Mouse (Mus musculus) forebrain, embryonic 14.5 days (tissue): ENCODE results near the gene Osbpl6. TPM values are rescaled to one million over a fixed set of nuclear protein-coding genes. Genes with fewer than 3 reads are reported as not detected.

Source experiments
- ATAC-seq: fragments of 200-750 bp; cut with Nextera tagmentation; 2 replicates; pipeline ENCODE4 v1.8.0; 2017; ENCODE audit warnings: mild to moderate bottlenecking, moderate library complexity
- DNase-seq: peaks from one replicate; pipeline ENCODE4 v3.0.0-alpha.2; 2015; ENCODE audit warnings: low spot score
- H3K27ac ChIP-seq: fragments of 300-500 bp; sonication (generic); 2 replicates; pipeline ENCODE4 v1.5.1; 2014; ENCODE audit warnings: low read depth, mild to moderate bottlenecking, control low read depth, low read length, moderate library complexity
- H3K27me3 ChIP-seq: fragments of 300-500 bp; sonication (generic); replicated peaks from 2 replicates; pipeline ENCODE4 v1.6.1; 2014; ENCODE audit warnings: low read length, control low read depth, mixed read lengths; ENCODE audit not compliant: control insufficient read depth, insufficient read depth
- H3K36me3 ChIP-seq: fragments of 300-500 bp; sonication (generic); 2 replicates; pipeline ENCODE4 v1.6.1; 2014; ENCODE audit warnings: low read length, control low read depth; ENCODE audit not compliant: control insufficient read depth, insufficient read depth
- H3K4me1 ChIP-seq: fragments of 300-500 bp; sonication (generic); 2 replicates; pipeline ENCODE4 v1.6.1; 2014; ENCODE audit warnings: antibody characterized with exemption, low read length, control low read depth; ENCODE audit not compliant: control insufficient read depth, insufficient read depth
- H3K4me2 ChIP-seq: fragments of 300-500 bp; sonication (generic); 2 replicates; pipeline ENCODE4 v1.6.1; 2014; ENCODE audit warnings: mild to moderate bottlenecking, control low read depth, low read length
- H3K4me3 ChIP-seq: fragments of 300-500 bp; sonication (generic); 2 replicates; pipeline ENCODE4 v1.5.1; 2014; ENCODE audit warnings: low read depth, low read length, control low read depth
- H3K9ac ChIP-seq: fragments of 300-500 bp; sonication (generic); 2 replicates; pipeline ENCODE4 v1.6.1; 2014; ENCODE audit warnings: mild to moderate bottlenecking, low read length, control low read depth, moderate library complexity
- H3K9me3 ChIP-seq: fragments of 300-500 bp; sonication (generic); replicated peaks from 2 replicates; pipeline ENCODE4 v1.6.1; 2016; ENCODE audit warnings: low read length, control low read depth, mixed read lengths; ENCODE audit not compliant: control insufficient read depth
- WGBS: fragments of 180-500 bp; shearing (Covaris S2); extraction: QIAGEN DNeasy Blood & Tissue Kit; methylation state at CpG from one replicate; pipeline ENCODE4 v1.1.7; 2014; 5-methylcytosine and 5-hydroxymethylcytosine counted together
- polyA plus RNA-seq: library from polyadenylated mRNA; unstranded; fragments of >200 nt; fragmentation: Nextera tagmentation; extraction: Ambion mirVana; gene quantifications from 2 replicates; pipeline ENCODE4 v1.2.1, GENCODE M21; 2014

Osbpl6 gene
- polyA plus RNA-seq, 1 experiment from 2014 or later = 12.1 TPM

GRCm38 (mm10) chr2:76470391-76470790, 64.1 kb downstream of the Osbpl6 start:
- no peak for ATAC-seq
- 83% methylated on average over 9 of the region's 9 CpGs for WGBS

DNA sequence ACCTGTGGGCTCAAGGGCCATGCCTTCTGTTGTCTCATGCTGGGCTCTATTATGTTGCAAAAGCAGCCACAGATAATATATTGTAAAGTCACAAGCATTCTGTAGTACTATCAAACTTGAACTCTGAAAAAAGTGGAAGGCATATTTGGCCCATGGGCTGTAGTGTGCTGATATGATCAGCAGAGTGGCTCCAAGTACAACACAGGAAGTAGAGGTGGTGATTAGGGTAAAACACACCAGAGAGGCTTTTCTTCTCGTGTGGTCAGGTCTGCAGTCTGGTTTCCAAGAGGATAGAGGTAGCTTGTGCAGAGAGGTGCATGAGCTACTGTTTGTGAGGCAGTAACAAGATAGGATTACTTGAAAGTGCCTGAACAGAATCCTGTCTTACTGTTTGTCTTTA, 69.5 kb downstream of the Osbpl6 start:
- no peaks in the 10 kb centered on the region for H3K36me3 ChIP-seq
- no peaks in the 10 kb centered on the region for H3K27me3 ChIP-seq
- no peaks in the 10 kb centered on the region for H3K9me3 ChIP-seq
- ATAC-seq (no peak), DNase-seq (no peak)
- 83% methylated on average over 1 of the region's 1 CpGs for WGBS
- H3K9ac ChIP-seq = no peak overlapping the region
- no peak overlapping the region for H3K4me2 ChIP-seq
- H3K27ac ChIP-seq = no peak overlapping the region
- no peak overlapping the region for H3K4me3 ChIP-seq
- no peaks in the 10 kb centered on the region for H3K4me1 ChIP-seq

More at GRCm38 (mm10) chr2:76470391-76470790, 64.1 kb downstream of the Osbpl6 start:
- H3K9me3 ChIP-seq = no peaks in the 10 kb centered on the region
- no peak overlapping the region for H3K27ac ChIP-seq
- no peaks in the 10 kb centered on the region for H3K27me3 ChIP-seq
- no peak overlapping the region for H3K9ac ChIP-seq
- no peak overlapping the region for H3K4me3 ChIP-seq
- no peaks in the 10 kb centered on the region for H3K36me3 ChIP-seq
- DNase-seq = no peak
- H3K4me2 ChIP-seq = no peak overlapping the region
- no peaks in the 10 kb centered on the region for H3K4me1 ChIP-seq

DNA sequence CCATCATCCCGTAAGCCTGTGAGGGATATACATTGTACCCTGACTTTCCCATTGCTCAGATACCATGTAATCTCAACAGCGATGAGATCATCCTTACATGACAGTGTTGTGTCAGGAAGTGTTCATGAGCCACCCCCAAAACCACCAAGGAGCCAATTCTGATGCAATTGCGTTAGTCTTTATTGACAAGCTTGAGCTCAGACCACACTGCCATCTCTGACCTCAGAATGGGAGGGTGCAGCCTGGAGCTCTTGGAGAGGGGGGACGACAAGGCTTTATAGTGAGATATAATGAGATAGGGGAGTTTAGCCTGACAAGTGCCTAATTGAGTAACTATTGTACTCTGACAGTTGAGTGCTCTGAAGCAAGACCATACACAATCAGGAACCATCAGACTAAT, 82.5 kb downstream of the Osbpl6 start:
- Histone ChIP-seq H3K4me1 (no peaks in the 10 kb centered on the region), H3K9me3 (no peaks in the 10 kb centered on the region), H3K27me3 (no peaks in the 10 kb centered on the region), H3K4me3 (no peak overlapping the region), H3K36me3 (no peaks in the 10 kb centered on the region), H3K9ac (no peak overlapping the region), H3K4me2 (no peak overlapping the region), H3K27ac (no peak overlapping the region)
- ATAC-seq (peak; percentile 20), DNase-seq (no peak)
- 41% methylated on average over 4 of the region's 4 CpGs for WGBS

GRCm38 (mm10) chr2:76490198-76490597, 83.9 kb downstream of the Osbpl6 start:
- ATAC-seq = no peak
- Histone ChIP-seq H3K36me3 (no peaks in the 10 kb centered on the region), H3K27ac (no peak overlapping the region), H3K4me3 (no peak overlapping the region), H3K4me1 (no peaks in the 10 kb centered on the region), H3K9me3 (no peaks in the 10 kb centered on the region), H3K9ac (no peak overlapping the region), H3K27me3 (no peaks in the 10 kb centered on the region), H3K4me2 (no peak overlapping the region)
- no peak for DNase-seq
- 96% methylated on average over 8 of the region's 8 CpGs for WGBS

GRCm38 (mm10) chr2:76491371-76491770, 85.1 kb downstream of the Osbpl6 start:
- no peaks in the 10 kb centered on the region for H3K9me3 ChIP-seq
- ATAC-seq (no peak), DNase-seq (no peak)
- WGBS = 80% methylated on average over 6 of the region's 6 CpGs
- H3K4me1 ChIP-seq = no peaks in the 10 kb centered on the region
- H3K4me3 ChIP-seq = no peak overlapping the region
- no peak overlapping the region for H3K4me2 ChIP-seq
- H3K9ac ChIP-seq = no peak overlapping the region
- no peaks in the 10 kb centered on the region for H3K27me3 ChIP-seq
- no peak overlapping the region for H3K27ac ChIP-seq
- H3K36me3 ChIP-seq = no peaks in the 10 kb centered on the region

- no peaks in the 10 kb centered on the region for H3K36me3 ChIP-seq
Measured at GRCm38 (mm10) chr2:76492224-76492623, 85.9 kb downstream of the Osbpl6 start.

DNA sequence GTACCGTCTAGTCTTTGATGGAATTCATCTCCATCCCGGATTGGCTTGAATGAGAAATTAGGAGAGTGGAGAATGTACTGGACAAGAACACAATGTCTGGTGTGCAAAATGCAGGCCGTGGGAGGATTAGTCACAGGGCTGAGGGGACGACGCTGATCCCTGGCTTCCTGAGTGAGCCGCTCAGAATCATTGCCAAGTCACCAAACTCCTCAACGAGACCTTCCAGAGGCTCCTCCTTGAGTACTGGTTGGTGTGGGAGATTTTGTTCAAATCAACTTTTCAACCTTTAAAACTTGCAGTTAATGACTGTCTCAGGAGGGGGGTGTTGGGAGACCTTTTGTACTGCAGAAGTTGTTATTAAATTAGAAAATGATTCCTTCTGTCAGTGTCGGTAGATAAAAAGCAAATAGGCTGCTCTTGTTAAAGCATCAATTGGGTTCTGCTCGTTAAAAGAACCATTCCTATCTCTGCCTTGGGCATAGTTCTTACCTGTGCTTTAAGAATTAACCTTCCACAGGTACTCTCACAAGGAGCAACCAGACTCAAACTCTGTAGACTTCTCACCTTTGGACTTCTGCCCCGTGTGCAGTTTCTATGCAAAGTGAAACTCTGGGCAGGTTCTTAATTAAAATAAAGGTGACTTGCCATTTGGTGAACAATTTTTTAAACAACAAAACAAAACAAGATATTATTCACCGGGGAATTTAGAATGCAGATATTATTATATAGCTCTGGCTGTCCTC, 89.9 kb downstream of the Osbpl6 start:
- DNase-seq = no peak
- no peak overlapping the region for H3K4me2 ChIP-seq
- H3K9ac ChIP-seq = no peak overlapping the region
- no peaks in the 10 kb centered on the region for H3K36me3 ChIP-seq
- H3K27me3 ChIP-seq = no peaks in the 10 kb centered on the region
- no peaks in the 10 kb centered on the region for H3K4me1 ChIP-seq
- WGBS = 78% methylated on average over 11 of the region's 11 CpGs
- H3K9me3 ChIP-seq = no peaks in the 10 kb centered on the region
- H3K4me3 ChIP-seq = no peak overlapping the region
- no peak overlapping the region for H3K27ac ChIP-seq
- ATAC-seq = no peak

More at GRCm38 (mm10) chr2:76492224-76492623, 85.9 kb downstream of the Osbpl6 start:
- Histone ChIP-seq H3K27ac (no peak overlapping the region), H3K27me3 (no peaks in the 10 kb centered on the region), H3K9me3 (no peaks in the 10 kb centered on the region), H3K4me1 (no peaks in the 10 kb centered on the region), H3K4me2 (no peak overlapping the region), H3K4me3 (no peak overlapping the region), H3K9ac (no peak overlapping the region)
- ATAC-seq (no peak), DNase-seq (no peak)
- 82% methylated on average over 7 of the region's 7 CpGs for WGBS

- H3K9me3 ChIP-seq = no peaks in the 10 kb centered on the region
- no peaks in the 10 kb centered on the region for H3K27me3 ChIP-seq
- WGBS = 88% methylated on average over 4 of the region's 4 CpGs
- no peak for ATAC-seq
- H3K4me2 ChIP-seq = no peak overlapping the region
- no peak overlapping the region for H3K27ac ChIP-seq
- no peak overlapping the region for H3K4me3 ChIP-seq
- DNase-seq = no peak
- no peaks in the 10 kb centered on the region for H3K36me3 ChIP-seq
- H3K9ac ChIP-seq = no peak overlapping the region
- no peaks in the 10 kb centered on the region for H3K4me1 ChIP-seq
Measured at GRCm38 (mm10) chr2:76496749-76497140, 90.4 kb downstream of the Osbpl6 start.

- 94% methylated on average over 11 of the region's 11 CpGs for WGBS
- no peaks in the 10 kb centered on the region for H3K27me3 ChIP-seq
- H3K4me1 ChIP-seq = no peaks in the 10 kb centered on the region
- H3K36me3 ChIP-seq = no peaks in the 10 kb centered on the region
- no peak overlapping the region for H3K4me3 ChIP-seq
- no peak overlapping the region for H3K27ac ChIP-seq
- H3K9me3 ChIP-seq = no peaks in the 10 kb centered on the region
- no peak for DNase-seq
- no peak for ATAC-seq
- no peak overlapping the region for H3K9ac ChIP-seq
- H3K4me2 ChIP-seq = no peak overlapping the region
Measured at GRCm38 (mm10) chr2:76498891-76499290, 92.6 kb downstream of the Osbpl6 start.
